Mouse (Mus musculus): ENCODE results near the gene Crybg2.

GRCm38 (mm10) chr4:134065431-134066004 is 4.9 kb downstream of the Crybg2 start:
- TF ChIP-seq CTCF (IDR thresholded peaks at IDR 0.05; ENCODE audit: low read depth, low read length) (no peak), POLR2A (IDR thresholded peaks at IDR 0.05; ENCODE audit: extremely low read depth, insufficient read depth, low read length) (no peak)
